Mouse (Mus musculus) forebrain, embryonic 10.5 days (tissue): ENCODE data around the gene Armc6. TPM values are rescaled to one million over a fixed set of nuclear protein-coding genes. Genes with fewer than 3 reads are reported as not detected.

Experiments used
- DNase-seq: peaks from one replicate; pipeline ENCODE4 v3.0.0-alpha.2; 2017; ENCODE audit warnings: low spot score; ENCODE audit errors: extremely low spot score
- H3K27ac ChIP-seq: fragments of 300-500 bp; sonication (generic); 2 replicates; pipeline ENCODE4 v1.5.1; 2016; ENCODE audit warnings: mild to moderate bottlenecking
- H3K27me3 ChIP-seq: fragments of 300-500 bp; sonication (generic); 2 replicates; pipeline ENCODE4 v1.6.1; 2016; ENCODE audit warnings: mild to moderate bottlenecking; ENCODE audit not compliant: poor library complexity, severe bottlenecking
- H3K36me3 ChIP-seq: fragments of 300-500 bp; sonication (generic); replicated peaks from 2 replicates; pipeline ENCODE4 v1.6.1; 2016; ENCODE audit warnings: mild to moderate bottlenecking, moderate library complexity
- H3K4me1 ChIP-seq: fragments of 300-500 bp; sonication (generic); 2 replicates; pipeline ENCODE4 v1.6.1; 2016
- H3K4me3 ChIP-seq: fragments of 300-500 bp; sonication (generic); 2 replicates; pipeline ENCODE4 v1.5.1; 2016; ENCODE audit warnings: mild to moderate bottlenecking, moderate library complexity
- H3K9me3 ChIP-seq: fragments of 300-500 bp; sonication (generic); 2 replicates; pipeline ENCODE4 v1.6.1; 2016; ENCODE audit warnings: mild to moderate bottlenecking, moderate library complexity
- WGBS: fragments of 180-500 bp; shearing (Covaris S2); methylation state at CpG from one replicate; pipeline ENCODE4 v1.1.7; 2016; 5-methylcytosine and 5-hydroxymethylcytosine counted together
- polyA plus RNA-seq: library from polyadenylated mRNA; unstranded; fragments of >200 nt; fragmentation: Nextera tagmentation; extraction: Ambion mirVana; gene quantifications from 2 replicates; pipeline ENCODE4 v1.2.1, GENCODE M21; 2016

Gene Armc6
- polyA plus RNA-seq, 1 experiment from 2014 or later: 29.4 TPM

DNA sequence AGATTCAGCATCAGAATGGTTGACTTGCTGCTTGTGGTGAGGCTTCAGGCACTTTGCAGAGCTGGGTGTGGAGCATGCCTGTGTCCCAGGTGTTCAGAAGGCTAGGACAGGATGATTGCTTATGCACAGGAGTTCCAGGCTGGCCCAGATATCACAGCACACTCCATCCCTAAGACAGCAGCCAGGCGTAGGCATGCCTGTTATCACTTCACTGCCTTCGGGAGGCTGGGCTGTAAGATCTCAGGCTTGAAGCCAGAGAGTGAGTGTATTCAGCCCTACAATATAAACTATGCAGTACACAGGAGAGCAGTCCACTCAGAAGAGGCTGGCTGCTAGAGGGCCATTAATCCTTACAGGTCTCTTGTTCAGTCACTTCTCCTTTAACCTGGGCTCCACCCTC is 24.8 kb upstream of the Armc6 start:
- DNase-seq: no peak
- Histone ChIP-seq H3K4me1 (no peaks in the 10 kb centered on the region), H3K36me3 (peaks cover 100% of the 10 kb centered on the region), H3K27me3 (no peaks in the 10 kb centered on the region), H3K9me3 (no peaks in the 10 kb centered on the region), H3K4me3 (no peak overlapping the region), H3K27ac (no peak overlapping the region)
- 84% methylated on average over 2 of the region's 2 CpGs for WGBS

DNA sequence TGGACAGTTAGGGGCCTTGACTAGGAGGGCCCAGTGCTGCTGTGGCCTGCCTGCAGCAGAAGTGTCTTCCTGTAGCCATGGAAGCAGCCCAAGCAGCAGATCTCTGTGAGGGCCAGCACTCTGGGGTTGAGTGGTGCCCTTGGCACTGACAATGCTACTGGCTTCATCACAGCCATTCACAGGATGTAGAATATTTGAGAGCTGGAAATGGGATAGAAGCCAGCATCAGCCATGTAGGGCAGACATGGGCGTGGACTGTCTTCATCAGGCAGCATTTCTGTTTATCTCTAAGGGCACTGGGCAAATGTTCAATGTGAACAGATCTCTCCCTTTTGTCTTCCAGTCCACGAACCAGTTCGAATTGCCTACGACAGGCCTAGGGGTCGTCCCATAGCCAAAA is 24.3 kb upstream of the Armc6 start:
- Histone ChIP-seq H3K27ac (no peak overlapping the region), H3K27me3 (no peaks in the 10 kb centered on the region), H3K36me3 (peaks cover 100% of the 10 kb centered on the region), H3K9me3 (no peaks in the 10 kb centered on the region), H3K4me3 (no peak overlapping the region), H3K4me1 (no peaks in the 10 kb centered on the region)
- no peak for DNase-seq
- whole genome bisulfite sequencing: 93% methylated on average over 5 of the region's 5 CpGs

DNA sequence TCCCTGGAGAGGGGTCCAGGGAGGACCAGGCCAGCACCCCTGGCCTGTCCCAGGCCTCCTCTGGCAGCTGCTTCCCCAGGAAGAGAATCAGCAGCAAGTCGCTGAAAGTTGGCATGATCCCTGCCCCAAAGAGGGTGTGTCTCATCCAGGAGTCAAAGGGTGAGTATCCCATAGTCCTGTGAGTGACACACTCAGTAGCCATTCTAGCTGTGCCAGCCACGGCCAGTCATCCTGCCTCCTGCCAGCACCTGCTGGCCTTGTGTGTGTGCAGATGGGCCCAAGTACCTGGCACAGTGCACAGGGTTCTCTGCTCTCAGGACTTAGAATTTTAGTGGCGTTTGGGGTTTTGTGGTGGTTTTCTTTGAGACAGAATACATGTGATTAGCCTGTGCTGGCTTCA is 23.2 kb upstream of the Armc6 start:
- no peak overlapping the region for H3K4me3 ChIP-seq
- no peak for DNase-seq

DNA sequence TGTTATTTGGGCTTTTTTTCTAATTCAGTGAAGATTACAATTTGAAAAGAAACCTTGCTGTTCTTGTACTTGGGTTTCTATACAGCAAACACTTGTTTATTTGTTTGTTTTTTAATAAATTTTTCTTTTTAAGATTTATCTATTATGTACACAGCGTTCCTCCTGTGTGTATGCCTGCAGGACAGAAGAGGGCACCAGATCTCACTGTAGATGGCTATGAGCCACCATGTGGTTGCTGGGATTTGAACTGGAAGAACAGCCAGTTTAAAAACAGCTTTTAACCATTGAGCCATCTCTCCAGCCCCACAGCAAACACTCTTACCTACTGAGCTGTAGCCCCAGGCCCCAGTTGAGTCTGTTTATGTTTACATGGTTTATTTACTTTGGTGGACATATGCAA is 20.4 kb upstream of the Armc6 start:
- peaks cover 100% of the 10 kb centered on the region for H3K36me3 ChIP-seq
- no peaks in the 10 kb centered on the region for H3K4me1 ChIP-seq
- WGBS: 90% methylated on average over 1 of the region's 1 CpGs
- H3K27me3 ChIP-seq: no peaks in the 10 kb centered on the region
- DNase-seq: no peak
- no peak overlapping the region for H3K27ac ChIP-seq
- no peaks in the 10 kb centered on the region for H3K9me3 ChIP-seq
- H3K4me3 ChIP-seq: no peak overlapping the region

More for the DNA sequence above, 23.2 kb upstream of the Armc6 start:
- Histone ChIP-seq H3K27me3 (no peaks in the 10 kb centered on the region), H3K4me1 (no peaks in the 10 kb centered on the region), H3K27ac (no peak overlapping the region), H3K36me3 (peaks cover 100% of the 10 kb centered on the region), H3K9me3 (no peaks in the 10 kb centered on the region)
- WGBS: 90% methylated on average over 3 of the region's 3 CpGs

DNA sequence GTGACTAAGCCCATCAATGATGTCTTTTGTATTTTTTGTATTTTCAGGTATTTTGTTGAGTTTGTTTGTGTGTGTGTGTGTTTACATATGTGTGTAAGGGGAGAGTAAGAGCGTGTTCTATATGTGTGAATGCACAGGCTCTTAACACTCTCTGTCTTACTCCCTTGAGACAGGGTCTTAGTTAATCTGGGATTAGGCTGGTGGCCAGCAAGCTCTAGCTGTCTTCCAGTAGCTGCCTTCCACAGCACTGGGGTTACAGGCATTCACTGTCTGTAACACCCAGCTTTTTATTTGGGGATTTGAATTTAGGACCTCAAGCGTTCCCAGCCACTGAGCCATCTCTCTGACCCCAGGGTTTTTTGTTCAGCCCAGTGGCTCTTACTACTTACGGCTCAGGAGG is 13.6 kb upstream of the Armc6 start:
- WGBS: 94% methylated on average over 3 of the region's 3 CpGs
- no peak for DNase-seq
- Histone ChIP-seq H3K9me3 (no peaks in the 10 kb centered on the region), H3K4me3 (no peak overlapping the region), H3K4me1 (no peaks in the 10 kb centered on the region; the same call in 1 of the 2 replicates), H3K27ac (no peak overlapping the region), H3K27me3 (no peaks in the 10 kb centered on the region), H3K36me3 (peaks cover 99% of the 10 kb centered on the region)

DNA sequence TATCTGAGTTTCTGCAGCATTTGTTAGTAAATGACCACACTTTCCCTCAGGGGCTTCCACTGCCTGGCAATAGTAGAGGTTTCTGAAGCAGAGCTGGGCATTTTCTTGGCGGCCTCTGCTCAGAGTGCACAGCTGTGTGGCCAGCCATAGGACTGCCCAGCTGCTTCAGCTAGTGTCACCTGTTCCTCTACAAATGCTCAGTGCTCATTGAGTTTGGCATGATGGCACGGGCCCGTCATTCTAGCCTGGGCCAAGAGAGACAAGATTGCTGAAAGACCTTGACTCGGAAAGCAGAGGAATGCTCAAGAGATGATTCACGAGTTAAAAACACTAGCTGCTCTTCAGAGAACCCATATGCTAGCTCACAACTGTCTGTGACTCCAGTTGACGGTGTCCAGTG is 12.4 kb upstream of the Armc6 start:
- 93% methylated on average over 6 of the region's 6 CpGs for WGBS

DNA sequence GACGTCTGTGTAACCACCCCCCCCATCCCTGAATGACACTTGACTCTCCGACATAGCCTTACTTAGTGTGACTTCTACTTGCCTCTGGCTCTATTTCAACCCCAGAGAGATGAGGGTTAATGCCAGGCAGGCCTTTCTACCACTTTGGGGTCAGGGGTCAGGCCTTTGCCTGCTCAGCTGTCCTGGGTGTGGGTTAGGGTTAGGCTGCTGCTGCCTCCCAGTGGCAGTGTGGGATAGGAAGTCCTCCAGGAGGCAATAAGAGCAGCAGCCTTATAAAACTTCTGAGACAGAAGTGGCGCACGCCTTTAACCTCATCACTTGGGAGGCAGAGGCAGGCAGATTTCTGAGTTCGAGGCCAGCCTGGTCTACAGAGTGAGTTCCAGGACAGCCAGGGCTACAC is 6.4 kb upstream of the Armc6 start:
- no peak for DNase-seq
- Histone ChIP-seq H3K4me1 (peaks cover 6% of the 10 kb centered on the region), H3K27ac (no peak overlapping the region), H3K4me3 (no peak overlapping the region), H3K36me3 (peaks cover 94% of the 10 kb centered on the region), H3K9me3 (no peaks in the 10 kb centered on the region), H3K27me3 (no peaks in the 10 kb centered on the region)
- 85% methylated on average over 5 of the region's 5 CpGs for WGBS

More for the DNA sequence above, 12.4 kb upstream of the Armc6 start:
- Histone ChIP-seq H3K9me3 (no peaks in the 10 kb centered on the region), H3K27ac (no peak overlapping the region), H3K4me1 (no peaks in the 10 kb centered on the region; the same call in 1 of the 2 replicates), H3K36me3 (peaks cover 99% of the 10 kb centered on the region), H3K27me3 (no peaks in the 10 kb centered on the region), H3K4me3 (no peak overlapping the region)
- no peak for DNase-seq

DNA sequence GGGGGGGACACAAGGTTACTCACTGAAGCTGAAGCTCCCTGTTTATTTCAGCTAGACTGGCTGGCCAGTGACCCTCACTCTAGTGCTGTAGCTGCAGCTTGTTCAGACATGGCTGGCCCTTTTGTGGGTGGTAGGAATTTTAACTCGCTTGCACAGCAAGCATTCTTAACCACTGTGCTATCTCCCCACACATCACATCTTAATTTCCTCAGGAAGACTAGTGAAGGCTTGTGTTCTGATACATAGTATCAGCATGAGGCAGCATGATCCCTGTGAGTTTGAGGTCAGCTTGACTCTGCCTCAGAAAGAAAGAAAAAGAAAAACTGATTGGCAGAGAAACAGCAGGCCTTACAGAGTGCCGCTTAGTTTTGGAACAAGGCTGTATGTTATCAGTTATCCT is 3.6 kb upstream of the Armc6 start:
- 90% methylated on average over 2 of the region's 2 CpGs for WGBS
- no peaks in the 10 kb centered on the region for H3K27me3 ChIP-seq
- H3K4me3 ChIP-seq: no peak overlapping the region
- H3K27ac ChIP-seq: no peak overlapping the region
- H3K36me3 ChIP-seq: peaks cover 67% of the 10 kb centered on the region
- DNase-seq: no peak
- peaks cover 25% of the 10 kb centered on the region for H3K4me1 ChIP-seq
- H3K9me3 ChIP-seq: no peaks in the 10 kb centered on the region

DNA sequence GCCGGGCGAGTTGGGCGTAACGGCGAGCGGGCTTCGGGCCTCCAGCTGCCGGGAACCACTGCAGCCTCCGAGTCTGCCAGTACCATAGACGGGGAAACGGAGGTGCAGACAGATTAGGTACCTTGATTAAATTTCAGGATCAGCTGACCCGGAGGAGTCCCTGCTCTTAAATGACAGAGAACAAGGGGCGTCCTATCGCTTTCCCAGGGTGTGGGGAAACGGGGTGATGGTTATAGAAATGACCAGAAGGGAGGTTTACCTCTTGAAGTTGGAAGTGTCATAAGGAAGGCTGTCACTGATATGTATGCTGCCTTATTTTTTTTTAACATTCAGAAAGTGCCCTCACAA is 489 bp upstream of the Armc6 start:
- DNase-seq: no peak
- Histone ChIP-seq H3K9me3 (no peaks in the 10 kb centered on the region), H3K36me3 (peaks cover 52% of the 10 kb centered on the region), H3K27ac (peak overlapping the region; percentile 94), H3K27me3 (no peaks in the 10 kb centered on the region), H3K4me1 (peaks cover 27% of the 10 kb centered on the region), H3K4me3 (peak overlapping the region; percentile 80)
- WGBS: under 1% methylated on average over 15 of the region's 15 CpGs

DNA sequence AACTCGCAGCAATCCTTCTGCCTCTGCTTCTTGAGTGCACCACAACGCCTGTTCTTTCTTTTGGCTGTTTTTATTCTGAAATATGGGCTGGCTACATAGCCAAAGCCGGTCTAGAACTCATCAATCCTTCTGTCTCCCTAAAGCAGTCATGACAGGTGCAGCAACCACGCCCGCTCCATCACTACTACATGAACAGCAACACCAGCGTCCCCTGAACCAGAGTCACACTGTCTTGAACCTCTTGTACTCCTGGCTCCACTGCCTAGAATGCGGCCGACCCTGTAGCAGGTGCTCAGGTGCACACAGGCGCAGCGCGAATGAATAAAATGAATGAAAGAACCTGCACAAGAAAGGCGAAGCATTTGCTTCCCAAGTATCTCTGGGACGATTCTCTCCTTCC is 660 bp downstream of the Armc6 start:
- 9% methylated on average over 13 of the region's 13 CpGs for WGBS
- Histone ChIP-seq H3K27ac (peak overlapping the region; percentile 94), H3K9me3 (no peaks in the 10 kb centered on the region), H3K27me3 (no peaks in the 10 kb centered on the region), H3K4me3 (peak overlapping the region; percentile 80), H3K4me1 (peaks cover 27% of the 10 kb centered on the region), H3K36me3 (peaks cover 52% of the 10 kb centered on the region)
- DNase-seq: no peak

DNA sequence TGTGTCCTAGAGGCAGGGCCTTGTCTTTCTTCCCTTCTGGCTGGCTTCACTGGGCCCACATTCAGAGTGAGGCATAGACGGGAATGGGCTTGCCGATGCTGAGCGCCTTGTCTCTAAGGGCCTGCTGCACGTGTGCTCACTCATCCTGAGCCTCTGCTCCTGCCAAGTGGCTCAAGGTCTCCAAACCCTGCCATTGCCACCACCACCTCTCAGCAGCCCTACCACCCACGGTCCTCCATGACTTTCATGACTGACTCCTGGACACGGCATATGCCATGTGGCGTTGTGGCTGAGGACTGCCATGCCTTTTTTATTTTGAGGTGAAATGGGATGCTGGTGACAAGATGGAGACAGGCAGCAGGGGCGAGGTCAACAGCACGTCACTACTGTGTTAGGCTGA is 3.4 kb downstream of the Armc6 start:
- no peak overlapping the region for H3K4me3 ChIP-seq
- DNase-seq: no peak
- 94% methylated on average over 9 of the region's 9 CpGs for WGBS
- peaks cover 33% of the 10 kb centered on the region for H3K4me1 ChIP-seq
- H3K36me3 ChIP-seq: peaks cover 38% of the 10 kb centered on the region
- H3K27ac ChIP-seq: no peak overlapping the region
- no peaks in the 10 kb centered on the region for H3K27me3 ChIP-seq
- H3K9me3 ChIP-seq: no peaks in the 10 kb centered on the region

DNA sequence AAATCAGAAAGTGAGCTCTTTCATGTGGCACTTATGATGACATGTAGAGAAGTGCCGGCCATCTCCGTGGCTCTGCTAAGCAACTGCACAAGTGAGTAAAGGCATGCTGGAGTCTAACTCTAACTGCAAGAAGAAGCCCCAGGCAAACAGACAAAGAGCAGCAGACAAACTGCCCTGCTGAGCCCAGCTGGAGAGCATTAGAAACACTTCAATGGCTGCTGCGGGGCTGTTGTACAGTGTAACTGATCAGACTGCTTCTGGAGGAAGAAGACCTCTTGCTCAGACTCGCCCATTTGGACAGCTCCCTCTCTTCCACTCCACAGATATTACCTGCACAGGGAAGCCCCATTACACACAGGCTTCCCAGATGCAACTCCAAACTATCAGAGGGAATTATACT is 6.3 kb downstream of the Armc6 start:
- peaks cover 14% of the 10 kb centered on the region for H3K4me1 ChIP-seq
- H3K36me3 ChIP-seq: peaks cover 65% of the 10 kb centered on the region
- no peak overlapping the region for H3K27ac ChIP-seq
- H3K27me3 ChIP-seq: no peaks in the 10 kb centered on the region
- 25% methylated on average over 4 of the region's 4 CpGs for WGBS
- DNase-seq: no peak
- no peak overlapping the region for H3K4me3 ChIP-seq
- H3K9me3 ChIP-seq: no peaks in the 10 kb centered on the region

DNA sequence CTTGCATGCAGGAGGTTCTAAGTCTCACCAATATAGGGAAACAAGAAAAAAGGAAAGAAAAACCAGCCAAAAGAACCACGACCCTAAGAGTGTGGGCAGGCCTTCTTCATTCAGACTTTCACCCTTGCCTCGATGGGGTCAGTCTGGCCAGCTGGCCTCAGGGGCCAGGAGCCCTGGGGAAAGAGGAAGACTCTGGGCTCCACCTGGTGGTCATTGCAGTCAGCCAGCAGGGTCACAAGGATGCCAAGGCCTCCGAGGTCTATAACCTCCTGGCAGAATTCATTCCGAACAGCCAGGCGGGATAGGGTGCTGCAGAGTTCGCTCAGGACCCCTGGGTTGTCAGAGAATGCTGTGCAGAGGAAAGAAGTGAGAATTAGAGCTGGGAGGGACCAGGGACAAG is 10.9 kb downstream of the Armc6 start:
- H3K27me3 ChIP-seq: no peaks in the 10 kb centered on the region
- DNase-seq: no peak
- H3K4me3 ChIP-seq: no peak overlapping the region
- peaks cover 52% of the 10 kb centered on the region for H3K36me3 ChIP-seq
- H3K4me1 ChIP-seq: peaks cover 9% of the 10 kb centered on the region
- H3K27ac ChIP-seq: no peak overlapping the region
- no peaks in the 10 kb centered on the region for H3K9me3 ChIP-seq
- WGBS: 50% methylated on average over 6 of the region's 6 CpGs

DNA sequence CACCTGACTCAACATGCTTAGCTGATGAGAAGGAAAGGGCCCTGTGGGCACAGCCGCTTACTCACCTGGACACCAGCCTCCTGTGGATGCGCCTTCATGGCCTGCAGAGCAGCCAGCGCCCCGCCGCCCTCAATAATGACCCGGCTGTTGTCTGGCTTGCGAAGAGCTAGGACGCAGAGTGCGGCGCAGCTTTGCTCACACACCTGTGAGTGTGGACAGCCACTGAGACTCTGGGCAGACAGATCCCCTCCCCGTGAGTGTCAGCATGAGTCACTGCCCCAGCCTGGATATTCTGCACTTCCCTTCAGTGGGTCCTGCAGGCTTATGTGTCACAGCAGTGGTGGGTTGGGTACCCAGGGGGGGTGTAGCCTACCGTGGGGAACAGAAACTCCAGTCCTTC is 12.2 kb downstream of the Armc6 start:
- no peaks in the 10 kb centered on the region for H3K27me3 ChIP-seq
- WGBS: 96% methylated on average over 12 of the region's 12 CpGs
- H3K36me3 ChIP-seq: peaks cover 45% of the 10 kb centered on the region

More for the DNA sequence above, 12.2 kb downstream of the Armc6 start:
- no peak overlapping the region for H3K27ac ChIP-seq
- no peaks in the 10 kb centered on the region; the same call in 1 of the 2 replicates for H3K4me1 ChIP-seq
- no peak overlapping the region for H3K4me3 ChIP-seq
- H3K9me3 ChIP-seq: no peaks in the 10 kb centered on the region
- DNase-seq: no peak
